Mouse (Mus musculus) cerebellum, adult 2 months (tissue): ENCODE measurements around the gene Ccdc163.

Source experiments
- CTCF ChIP-seq: fragments of 200-500 bp; IDR thresholded peaks from 2 replicates; pipeline ENCODE4 v1.5.1; 2011; ENCODE audit warnings: low read depth, mild to moderate bottlenecking, control low read depth, low read length, moderate library complexity, borderline replicate concordance; ENCODE audit not compliant: insufficient read depth
- POLR2A ChIP-seq: fragments of 200-500 bp; IDR thresholded peaks from 2 replicates; pipeline ENCODE4 v1.6.1; 2011; ENCODE audit warnings: low read length, control low read depth, borderline replicate concordance; ENCODE audit not compliant: insufficient read depth

DNA sequence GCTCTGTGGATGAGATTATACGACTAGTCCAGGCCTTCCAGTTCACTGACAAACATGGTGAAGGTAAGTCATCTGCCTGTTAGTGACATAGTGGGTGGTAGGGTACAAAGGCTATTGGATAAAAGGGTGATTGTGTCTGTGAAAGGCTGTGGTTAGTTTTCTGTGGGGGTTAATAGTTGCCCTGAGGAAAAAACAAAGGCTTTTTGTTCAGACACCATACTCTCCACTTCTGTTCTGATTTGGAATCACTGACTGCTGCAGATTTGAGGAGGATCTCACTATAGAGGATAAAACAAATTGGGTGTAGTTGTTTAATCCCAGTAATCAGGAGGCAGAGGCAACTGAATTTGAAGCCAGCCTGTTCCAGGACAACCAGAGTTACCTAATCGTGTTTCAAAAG lies 14.5 kb upstream of the Ccdc163 start:
- no peak for TF ChIP-seq POLR2A
- no peak for TF ChIP-seq CTCF
